Mouse (Mus musculus) ES-E14 (cell line): ENCODE measurements around the gene Gm10959. TPM values are rescaled to one million over a fixed set of nuclear protein-coding genes. Genes with fewer than 3 reads are reported as not detected.

ENCODE experiments used
- DNase-seq: peaks from one replicate; pipeline ENCODE4 v3.0.0-alpha.2; 2013; ENCODE audit warnings: low read depth, low spot score
- H3K27ac ChIP-seq: 2 replicates; pipeline ENCODE4 v1.5.1; 2012; ENCODE audit warnings: low read depth, mild to moderate bottlenecking, low read length, moderate library complexity, mixed read lengths; ENCODE audit not compliant: poor library complexity, insufficient read depth, severe bottlenecking
- H3K36me3 ChIP-seq: 2 replicates; pipeline ENCODE4 v1.6.1; 2012; ENCODE audit warnings: mild to moderate bottlenecking, low read length, moderate library complexity, mixed read lengths; ENCODE audit not compliant: control insufficient read depth, poor library complexity, insufficient read depth, severe bottlenecking
- H3K4me1 ChIP-seq, 2 experiments: fragments of 150-350 bp in 1 of 2; sonication (generic) in 1 of 2; 2 replicates each; pipeline ENCODE4 v1.6.1; 2012; ENCODE audit warnings: low read length in 2 of 2, mild to moderate bottlenecking in 1 of 2, mixed read lengths in 1 of 2; ENCODE audit not compliant: control insufficient read depth in 2 of 2, insufficient read depth in 2 of 2, poor library complexity in 1 of 2
- H3K4me3 ChIP-seq, 2 experiments: fragments of 150-350 bp in 1 of 2; sonication (generic) in 1 of 2; 2 replicates each; pipeline ENCODE4 v1.5.1; 2012; ENCODE audit warnings: low read length in 2 of 2, low read depth in 1 of 2, mild to moderate bottlenecking in 1 of 2, mixed read lengths in 1 of 2; ENCODE audit not compliant: insufficient read depth in 1 of 2, poor library complexity in 1 of 2, severe bottlenecking in 1 of 2
- H3K9ac ChIP-seq: 2 replicates; pipeline ENCODE4 v1.6.1; 2012; ENCODE audit warnings: low read depth, mild to moderate bottlenecking, low read length, mixed read lengths; ENCODE audit not compliant: poor library complexity, insufficient read depth, severe bottlenecking
- H3K9me3 ChIP-seq: fragments of 150-350 bp; sonication (generic); 2 replicates; pipeline ENCODE4 v1.6.1; 2012; ENCODE audit warnings: low read depth, mild to moderate bottlenecking, low read length; ENCODE audit not compliant: control insufficient read depth, insufficient read depth
- CHD2 ChIP-seq: IDR thresholded peaks from 2 replicates; pipeline ENCODE4 v1.6.1; 2014; ENCODE audit warnings: mild to moderate bottlenecking, low read depth, low read length, inconsistent platforms
- HCFC1 ChIP-seq: IDR thresholded peaks from 2 replicates; pipeline ENCODE4 v1.6.1; 2012; ENCODE audit warnings: low read length, inconsistent platforms, borderline replicate concordance; ENCODE audit not compliant: insufficient read depth
- MAFK ChIP-seq: IDR thresholded peaks from 2 replicates; pipeline ENCODE4 v1.6.1; 2014; ENCODE audit warnings: mild to moderate bottlenecking, low read depth, low read length, inconsistent platforms; ENCODE audit not compliant: insufficient read depth
- ZC3H11A ChIP-seq: IDR thresholded peaks from 2 replicates; pipeline ENCODE4 v1.6.1; 2012; ENCODE audit warnings: low read depth, mild to moderate bottlenecking, inconsistent platforms, low read length, borderline replicate concordance
- ZNF384 ChIP-seq: IDR thresholded peaks from 2 replicates; pipeline ENCODE4 v1.6.1; 2012; ENCODE audit warnings: low read depth, low read length, inconsistent platforms
- in situ Hi-C, 2 experiments: fragments of 600-800 bp; cut with MboI; formaldehyde crosslinking; loops; one replicate each; pipeline ENCODE4 v1.15.1; 2025; ENCODE audit warnings: low sequenced_read_pairs in 2 of 2, inconsistent platforms in 1 of 2; ENCODE audit not compliant: unreplicated experiment in 2 of 2
- total RNA-seq: library from RNA; depleted of rRNA; stranded (reverse); fragments of 300-350 nt; gene quantifications from 2 replicates; pipeline ENCODE4 v1.2.3, GENCODE M21; 2012; rRNA removed

Gm10959 gene
- total RNA-seq, 1 experiment = not detected

- Histone ChIP-seq H3K4me3 (no peak overlapping the region), H3K9ac (no peak overlapping the region), H3K9me3 (no peaks in the 10 kb centered on the region), H3K27ac (no peak overlapping the region), H3K4me1 (no peaks in the 10 kb centered on the region), H3K36me3 (no peaks in the 10 kb centered on the region)
- TF ChIP-seq ZNF384 = no peak
- no peak for TF ChIP-seq ZC3H11A
- no peak for TF ChIP-seq MAFK
- no peak for TF ChIP-seq CHD2
- TF ChIP-seq HCFC1 = no peak
- in situ Hi-C loops = no loop called here
- DNase-seq = no peak
Measured at GRCm38 (mm10) chr3:122876870-122877269, 42.3 kb downstream of the Gm10959 start.

- in situ Hi-C loops = no loop called here
- no peaks in the 10 kb centered on the region for H3K36me3 ChIP-seq
- H3K9me3 ChIP-seq = no peaks in the 10 kb centered on the region
- no peak overlapping the region for H3K9ac ChIP-seq
- no peaks in the 10 kb centered on the region for H3K4me1 ChIP-seq
- TF ChIP-seq HCFC1 (no peak), ZC3H11A (no peak), MAFK (no peak), ZNF384 (no peak)
- DNase-seq = no peak
- H3K4me3 ChIP-seq = no peak overlapping the region
- H3K27ac ChIP-seq = no peak overlapping the region
Measured at GRCm38 (mm10) chr3:122871596-122871995, 47.6 kb downstream of the Gm10959 start.

- no peaks in the 10 kb centered on the region for H3K4me1 ChIP-seq
- H3K4me3 ChIP-seq = no peak overlapping the region
- TF ChIP-seq CHD2 (no peak), ZC3H11A (no peak), MAFK (no peak), HCFC1 (no peak), ZNF384 (no peak)
- no peak overlapping the region for H3K27ac ChIP-seq
- H3K9me3 ChIP-seq = no peaks in the 10 kb centered on the region
- H3K9ac ChIP-seq = no peak overlapping the region
- in situ Hi-C loops = no loop called here
- no peaks in the 10 kb centered on the region for H3K36me3 ChIP-seq
- no peak for DNase-seq
Measured at GRCm38 (mm10) chr3:122868270-122868669, 50.9 kb downstream of the Gm10959 start.

- H3K9me3 ChIP-seq = no peaks in the 10 kb centered on the region
Measured at GRCm38 (mm10) chr3:122865092-122865491, 54.1 kb downstream of the Gm10959 start.

More at GRCm38 (mm10) chr3:122865092-122865491, 54.1 kb downstream of the Gm10959 start:
- no peak overlapping the region for H3K9ac ChIP-seq
- H3K27ac ChIP-seq = no peak overlapping the region
- no peak for TF ChIP-seq ZC3H11A
- TF ChIP-seq CHD2 = no peak
- no peak for TF ChIP-seq HCFC1
- no peak for TF ChIP-seq ZNF384
- no peak for TF ChIP-seq MAFK
- no peak for DNase-seq
- no peak overlapping the region for H3K4me3 ChIP-seq
- no peaks in the 10 kb centered on the region for H3K36me3 ChIP-seq
- in situ Hi-C loops = no loop called here
- H3K4me1 ChIP-seq = no peaks in the 10 kb centered on the region

Other genes starting within 250 kb of the Gm10959 start
- gene Pde5a, start 190.4 kb downstream of the Gm10959 start, total RNA-seq = 1.6 and 2.2 TPM in 2 replicates
- not detected in 2 replicates for gene Fabp2, start 24.3 kb downstream of the Gm10959 start, total RNA-seq
- 49.2 and 65.0 TPM in 2 replicates for gene 1810037I17Rik, start 4.8 kb upstream of the Gm10959 start, total RNA-seq
- 14.8 and 21.5 TPM in 2 replicates for gene Usp53, start 65.2 kb upstream of the Gm10959 start, total RNA-seq
- not detected in 2 replicates for gene Myoz2, start 115.7 kb upstream of the Gm10959 start, total RNA-seq